Mouse (Mus musculus) liver, embryonic 13.5 days (tissue): ENCODE results near the gene Kmt5b. TPM values are rescaled to one million over a fixed set of nuclear protein-coding genes. Genes with fewer than 3 reads are reported as not detected.

Experiments
- ATAC-seq: fragments of 200-750 bp; cut with Nextera tagmentation; 2 replicates; pipeline ENCODE4 v1.8.0; 2017; ENCODE audit warnings: low read depth, mild to moderate bottlenecking, moderate number of reproducible peaks, moderate library complexity
- DNase-seq: peaks from one replicate; pipeline ENCODE4 v3.0.0; 2022
- H3K27ac ChIP-seq: fragments of 300-500 bp; sonication (generic); 2 replicates; pipeline ENCODE4 v1.5.1; 2015; ENCODE audit warnings: moderate library complexity, mild to moderate bottlenecking, inconsistent platforms
- H3K27me3 ChIP-seq: fragments of 300-500 bp; sonication (generic); 2 replicates; pipeline ENCODE4 v1.6.1; 2015; ENCODE audit warnings: mild to moderate bottlenecking, inconsistent platforms
- H3K36me3 ChIP-seq: fragments of 300-500 bp; sonication (generic); 2 replicates; pipeline ENCODE4 v1.6.1; 2015; ENCODE audit warnings: mild to moderate bottlenecking, inconsistent platforms
- H3K4me1 ChIP-seq: fragments of 300-500 bp; sonication (generic); replicated peaks from 2 replicates; pipeline ENCODE4 v1.6.1; 2015; ENCODE audit warnings: inconsistent platforms
- H3K4me2 ChIP-seq: fragments of 300-500 bp; sonication (generic); 2 replicates; pipeline ENCODE4 v1.6.1; 2015; ENCODE audit warnings: inconsistent platforms, mild to moderate bottlenecking, moderate library complexity
- H3K4me3 ChIP-seq: fragments of 300-500 bp; sonication (generic); replicated peaks from 2 replicates; pipeline ENCODE4 v1.5.1; 2015; ENCODE audit warnings: mild to moderate bottlenecking, inconsistent platforms
- H3K9ac ChIP-seq: fragments of 300-500 bp; sonication (generic); 2 replicates; pipeline ENCODE4 v1.6.1; 2015; ENCODE audit warnings: mild to moderate bottlenecking, inconsistent platforms
- H3K9me3 ChIP-seq: fragments of 300-500 bp; sonication (generic); replicated peaks from 2 replicates; pipeline ENCODE4 v1.6.1; 2016; ENCODE audit warnings: inconsistent platforms
- WGBS: fragments of 180-500 bp; shearing (Covaris S2); methylation state at CpG from one replicate; pipeline ENCODE4 v1.1.7; 2015; ENCODE audit not compliant: insufficient replicate concordance; 5-methylcytosine and 5-hydroxymethylcytosine counted together
- polyA plus RNA-seq: library from polyadenylated mRNA; unstranded; fragments of >200 nt; fragmentation: Nextera tagmentation; extraction: Ambion mirVana; gene quantifications from 2 replicates; pipeline ENCODE4 v1.2.1, GENCODE M21; 2015

Gene Kmt5b
- polyA plus RNA-seq, 1 experiment from 2014 or later = 6.5 TPM

- Histone ChIP-seq H3K4me1 (peaks cover 63% of the 10 kb centered on the region), H3K4me3 (peak overlapping the region; percentile 82), H3K27me3 (no peaks in the 10 kb centered on the region), H3K4me2 (peak overlapping the region; percentile 100), H3K36me3 (no peaks in the 10 kb centered on the region), H3K27ac (peak overlapping the region; percentile 95), H3K9me3 (no peaks in the 10 kb centered on the region), H3K9ac (peak overlapping the region; percentile 90)
- ATAC-seq = peak; percentile 51
- WGBS = under 1% methylated on average over 68 of the region's 74 CpGs
- peak; percentile 42 for DNase-seq
Observed at GRCm38 (mm10) chr19:3851979-3852681, 84.9 kb downstream of the Kmt5b start.

- DNase-seq (no peak), ATAC-seq (no peak)
- no peaks in the 10 kb centered on the region for H3K9me3 ChIP-seq
- peaks cover 63% of the 10 kb centered on the region for H3K4me1 ChIP-seq
- no peak overlapping the region for H3K27ac ChIP-seq
- WGBS = 84% methylated on average over 10 of the region's 10 CpGs
- H3K4me3 ChIP-seq = peak overlapping the region; percentile 82
- no peaks in the 10 kb centered on the region for H3K36me3 ChIP-seq
- no peaks in the 10 kb centered on the region for H3K27me3 ChIP-seq
- peak overlapping the region; percentile 100 for H3K4me2 ChIP-seq
- peak overlapping the region; percentile 31; the same call in 1 of the 2 replicates for H3K9ac ChIP-seq
Observed at GRCm38 (mm10) chr19:3853121-3853520, 85.9 kb downstream of the Kmt5b start.

GRCm38 (mm10) chr19:3853891-3854290, 86.7 kb downstream of the Kmt5b start:
- DNase-seq = no peak

GRCm38 (mm10) chr19:3855091-3855490, 87.9 kb downstream of the Kmt5b start:
- no peak overlapping the region for H3K27ac ChIP-seq
- WGBS = 53% methylated on average over 6 of the region's 6 CpGs
- no peak for DNase-seq
- H3K9ac ChIP-seq = no peak overlapping the region
- no peak for ATAC-seq
- H3K4me2 ChIP-seq = 0 out of 2 replicates have a peak overlapping the region, but pooled peaks have one; percentile 3
- H3K36me3 ChIP-seq = no peaks in the 10 kb centered on the region
- no peaks in the 10 kb centered on the region for H3K9me3 ChIP-seq
- no peaks in the 10 kb centered on the region for H3K27me3 ChIP-seq
- peaks cover 54% of the 10 kb centered on the region for H3K4me1 ChIP-seq
- no peak overlapping the region for H3K4me3 ChIP-seq

More at GRCm38 (mm10) chr19:3853891-3854290, 86.7 kb downstream of the Kmt5b start:
- ATAC-seq = no peak
- peaks cover 60% of the 10 kb centered on the region for H3K4me1 ChIP-seq
- H3K9me3 ChIP-seq = no peaks in the 10 kb centered on the region
- H3K9ac ChIP-seq = no peak overlapping the region
- no peaks in the 10 kb centered on the region for H3K36me3 ChIP-seq
- peak overlapping the region; percentile 82 for H3K4me3 ChIP-seq
- no peaks in the 10 kb centered on the region for H3K27me3 ChIP-seq
- peak overlapping the region; percentile 100; the same call in 1 of the 2 replicates for H3K4me2 ChIP-seq
- 80% methylated on average over 1 of the region's 1 CpGs for whole genome bisulfite sequencing
- H3K27ac ChIP-seq = no peak overlapping the region

- H3K27ac ChIP-seq = no peak overlapping the region
- no peak overlapping the region for H3K4me3 ChIP-seq
- H3K4me1 ChIP-seq = peaks cover 51% of the 10 kb centered on the region
- no peaks in the 10 kb centered on the region for H3K27me3 ChIP-seq
- H3K36me3 ChIP-seq = no peaks in the 10 kb centered on the region
- 0 out of 2 replicates have a peak overlapping the region, but pooled peaks have one; percentile 24 for H3K9ac ChIP-seq
- H3K4me2 ChIP-seq = 0 out of 2 replicates have a peak overlapping the region, but pooled peaks have one; percentile 3
- ATAC-seq = no peak
- WGBS = 37% methylated on average over 4 of the region's 4 CpGs
- no peaks in the 10 kb centered on the region for H3K9me3 ChIP-seq
- no peak for DNase-seq
Observed at GRCm38 (mm10) chr19:3855601-3856000, 88.4 kb downstream of the Kmt5b start.

GRCm38 (mm10) chr19:3857220-3857619, 90.0 kb downstream of the Kmt5b start:
- 71% methylated on average over 3 of the region's 3 CpGs for WGBS

GRCm38 (mm10) chr19:3862713-3863112, 95.5 kb downstream of the Kmt5b start:
- no peak overlapping the region for H3K4me3 ChIP-seq
- H3K36me3 ChIP-seq = peaks cover 18% of the 10 kb centered on the region
- no peak overlapping the region for H3K4me2 ChIP-seq
- 0 out of 2 replicates have a peak overlapping the region, but pooled peaks have one; percentile 4 for H3K27ac ChIP-seq
- ATAC-seq (0 out of 2 replicates have a peak, but pooled peaks have one; percentile 39), DNase-seq (no peak)
- H3K9me3 ChIP-seq = no peaks in the 10 kb centered on the region
- peaks cover 19% of the 10 kb centered on the region for H3K4me1 ChIP-seq
- 38% methylated on average over 2 of the region's 2 CpGs for WGBS
- no peak overlapping the region for H3K9ac ChIP-seq
- no peaks in the 10 kb centered on the region for H3K27me3 ChIP-seq

More at GRCm38 (mm10) chr19:3857220-3857619, 90.0 kb downstream of the Kmt5b start:
- no peak for ATAC-seq
- no peak overlapping the region for H3K27ac ChIP-seq
- no peaks in the 10 kb centered on the region for H3K9me3 ChIP-seq
- no peak for DNase-seq
- peaks cover 48% of the 10 kb centered on the region for H3K4me1 ChIP-seq
- H3K36me3 ChIP-seq = no peaks in the 10 kb centered on the region
- H3K9ac ChIP-seq = no peak overlapping the region
- no peak overlapping the region for H3K4me2 ChIP-seq
- no peaks in the 10 kb centered on the region for H3K27me3 ChIP-seq
- H3K4me3 ChIP-seq = no peak overlapping the region

GRCm38 (mm10) chr19:3864960-3865359, 97.7 kb downstream of the Kmt5b start:
- Histone ChIP-seq H3K4me3 (no peak overlapping the region), H3K36me3 (peaks cover 18% of the 10 kb centered on the region), H3K27ac (no peak overlapping the region), H3K27me3 (no peaks in the 10 kb centered on the region), H3K4me2 (no peak overlapping the region), H3K9ac (no peak overlapping the region), H3K4me1 (peaks cover 19% of the 10 kb centered on the region), H3K9me3 (no peaks in the 10 kb centered on the region)
- DNase-seq (no peak), ATAC-seq (no peak)
- WGBS = 63% methylated on average over 2 of the region's 2 CpGs

Other genes with a start within 250 kb of the Kmt5b start
- gene Ppp6r3, start 191.7 kb upstream of the Kmt5b start, polyA plus RNA-seq = 22.3 and 28.0 TPM in 2 replicates
- gene Lrp5, start 80.9 kb upstream of the Kmt5b start, polyA plus RNA-seq = 1.9 and 2.0 TPM in 2 replicates
- 13.2 and 14.5 TPM in 2 replicates for gene 1810055G02Rik, start 59.1 kb upstream of the Kmt5b start, polyA plus RNA-seq
- 15.8 and 18.6 TPM in 2 replicates for gene Chka, start 84.4 kb downstream of the Kmt5b start, polyA plus RNA-seq
- 18.0 and 18.8 TPM in 2 replicates for gene Tcirg1, start 139.7 kb downstream of the Kmt5b start, polyA plus RNA-seq
- 189 and 217 TPM in 2 replicates for gene Ndufs8, start 145.4 kb downstream of the Kmt5b start, polyA plus RNA-seq
- gene Aldh3b1, start 162.4 kb downstream of the Kmt5b start, polyA plus RNA-seq = 3.3 and 3.7 TPM in 2 replicates
- 17.6 and 18.3 TPM in 2 replicates for gene Unc93b1, start 167.8 kb downstream of the Kmt5b start, polyA plus RNA-seq
- gene Aldh3b3, start 191.2 kb downstream of the Kmt5b start, polyA plus RNA-seq = not detected in 2 replicates
- gene Aldh3b2, start 204.9 kb downstream of the Kmt5b start, polyA plus RNA-seq = 0.30 and 0.45 TPM in 2 replicates
- gene Acy3, start 219.1 kb downstream of the Kmt5b start, polyA plus RNA-seq = 9.5 and 10.2 TPM in 2 replicates
- 0.47 and 0.54 TPM in 2 replicates for gene Tbx10, start 225.3 kb downstream of the Kmt5b start, polyA plus RNA-seq
- gene Nudt8, start 233.2 kb downstream of the Kmt5b start, polyA plus RNA-seq = 13.8 and 15.9 TPM in 2 replicates
- 0.55 and 0.59 TPM in 2 replicates for gene Gm49405, start 233.2 kb downstream of the Kmt5b start, polyA plus RNA-seq
- 0.80 and 0.82 TPM in 2 replicates for gene Doc2g, start 235.9 kb downstream of the Kmt5b start, polyA plus RNA-seq
- 171 and 174 TPM in 2 replicates for gene Ndufv1, start 245.4 kb downstream of the Kmt5b start, polyA plus RNA-seq